Mouse (Mus musculus) heart, adult 11 months (tissue): ENCODE measurements around the gene Wdr35.

Experiments
- DNase-seq: peaks from one replicate; pipeline ENCODE4 v3.0.0; 2022

The Wdr35 gene

GRCm38 (mm10) chr12:9007811-9008210 lies 34.1 kb downstream of the Wdr35 start:
- DNase-seq: peak; percentile 59

GRCm38 (mm10) chr12:9010311-9010710 lies 36.6 kb downstream of the Wdr35 start:
- peak; percentile 74 for DNase-seq

GRCm38 (mm10) chr12:9016376-9016775 lies 42.7 kb downstream of the Wdr35 start:
- peak; percentile 61 for DNase-seq

GRCm38 (mm10) chr12:9020431-9020830 lies 46.7 kb downstream of the Wdr35 start:
- peak; percentile 62 for DNase-seq

- peak; percentile 68 for DNase-seq
These were observed 47.3 kb downstream of the Wdr35 start for GRCm38 (mm10) chr12:9020986-9021385.

GRCm38 (mm10) chr12:9023031-9023430 lies 49.3 kb downstream of the Wdr35 start:
- peak; percentile 2 for DNase-seq

GRCm38 (mm10) chr12:9024071-9024470 lies 50.4 kb downstream of the Wdr35 start:
- DNase-seq: peak; percentile 59

- peak; percentile 89 for DNase-seq
These were observed 51.0 kb downstream of the Wdr35 start for GRCm38 (mm10) chr12:9024736-9025135.

- no peak for DNase-seq
These were observed 53.2 kb downstream of the Wdr35 start for GRCm38 (mm10) chr12:9026843-9027242.

GRCm38 (mm10) chr12:9028816-9029215 lies 55.1 kb downstream of the Wdr35 start:
- DNase-seq: peak; percentile 78

- no peak for DNase-seq
These were observed 55.8 kb downstream of the Wdr35 start for GRCm38 (mm10) chr12:9029506-9029887.

- peak; percentile 100 for DNase-seq
These were observed 56.4 kb downstream of the Wdr35 start, which contains the start of gene Ttc32 for GRCm38 (mm10) chr12:9029888-9030723. TSS of gene Ttc32 (plus strand) at chr12:9029997.

- DNase-seq: peak; percentile 70
These were observed 57.5 kb downstream of the Wdr35 start for GRCm38 (mm10) chr12:9031166-9031565.

GRCm38 (mm10) chr12:9033140-9033539 lies 59.4 kb downstream of the Wdr35 start:
- DNase-seq: peak; percentile 44

- DNase-seq: peak; percentile 75
These were observed 62.7 kb downstream of the Wdr35 start for GRCm38 (mm10) chr12:9036409-9036808.

GRCm38 (mm10) chr12:9040177-9040576 lies 66.5 kb downstream of the Wdr35 start:
- DNase-seq: peak; percentile 13

GRCm38 (mm10) chr12:9040686-9041085 lies 67.0 kb downstream of the Wdr35 start:
- DNase-seq: peak; percentile 81

- peak; percentile 85 for DNase-seq
These were observed 68.6 kb downstream of the Wdr35 start for GRCm38 (mm10) chr12:9042316-9042715.

- DNase-seq: peak; percentile 86
These were observed 69.1 kb downstream of the Wdr35 start for GRCm38 (mm10) chr12:9042759-9043158.

- DNase-seq: peak; percentile 64
These were observed 71.0 kb downstream of the Wdr35 start for GRCm38 (mm10) chr12:9044666-9045065.

GRCm38 (mm10) chr12:9046674-9047073 lies 73.0 kb downstream of the Wdr35 start:
- peak; percentile 51 for DNase-seq

GRCm38 (mm10) chr12:9048090-9048489 lies 74.4 kb downstream of the Wdr35 start:
- DNase-seq: peak; percentile 89

- peak; percentile 94 for DNase-seq
These were observed 77.1 kb downstream of the Wdr35 start for GRCm38 (mm10) chr12:9050824-9051223.

- DNase-seq: peak; percentile 96
These were observed 78.6 kb downstream of the Wdr35 start for GRCm38 (mm10) chr12:9052075-9052829.
